Mouse (Mus musculus) hindbrain, embryonic 14.5 days (tissue): Measurements from ENCODE around the gene Pafah1b3. TPM values are rescaled to one million over a fixed set of nuclear protein-coding genes. Genes with fewer than 3 reads are reported as not detected.
"Not testable (repeated sequence)": the region's sequence is repeated elsewhere in the genome, so short reads cannot be mapped to it uniquely, and the experiment has no call there.

Experiments used
- ATAC-seq: fragments of 200-750 bp; cut with Nextera tagmentation; 2 replicates; pipeline ENCODE4 v1.8.0; 2017; ENCODE audit warnings: moderate number of reproducible peaks, mild to moderate bottlenecking, moderate TSS enrichment, moderate library complexity; ENCODE audit not compliant: low FRiP score
- DNase-seq: peaks from one replicate; pipeline ENCODE4 v3.0.0-alpha.2; 2015; ENCODE audit warnings: low spot score
- H3K27ac ChIP-seq: fragments of 300-500 bp; sonication (generic); 2 replicates; pipeline ENCODE4 v1.5.1; 2014; ENCODE audit warnings: mild to moderate bottlenecking, moderate library complexity
- H3K27me3 ChIP-seq: fragments of 300-500 bp; sonication (generic); 2 replicates; pipeline ENCODE4 v1.6.1; 2014; ENCODE audit warnings: mild to moderate bottlenecking, low read length, mixed read lengths; ENCODE audit not compliant: control insufficient read depth, insufficient read depth
- H3K36me3 ChIP-seq: fragments of 300-500 bp; sonication (generic); replicated peaks from 2 replicates; pipeline ENCODE4 v1.6.1; 2014; ENCODE audit not compliant: control insufficient read depth, insufficient read depth
- H3K4me1 ChIP-seq: fragments of 300-500 bp; sonication (generic); replicated peaks from 2 replicates; pipeline ENCODE4 v1.6.1; 2014; ENCODE audit warnings: antibody characterized with exemption, low read length, mixed read lengths; ENCODE audit not compliant: control insufficient read depth, insufficient read depth
- H3K4me2 ChIP-seq: fragments of 300-500 bp; sonication (generic); replicated peaks from 2 replicates; pipeline ENCODE4 v1.6.1; 2014; ENCODE audit warnings: mild to moderate bottlenecking, moderate library complexity
- H3K4me3 ChIP-seq: fragments of 300-500 bp; sonication (generic); replicated peaks from 2 replicates; pipeline ENCODE4 v1.5.1; 2014; ENCODE audit warnings: mild to moderate bottlenecking, low read length
- H3K9ac ChIP-seq: fragments of 300-500 bp; sonication (generic); 2 replicates; pipeline ENCODE4 v1.6.1; 2014
- H3K9me3 ChIP-seq: fragments of 300-500 bp; sonication (generic); 2 replicates; pipeline ENCODE4 v1.6.1; 2016; ENCODE audit warnings: low read length; ENCODE audit not compliant: control insufficient read depth
- WGBS: fragments of 180-500 bp; shearing (Covaris S2); extraction: QIAGEN DNeasy Blood & Tissue Kit; methylation state at CpG from one replicate; pipeline ENCODE4 v1.1.7; 2014; 5-methylcytosine and 5-hydroxymethylcytosine counted together
- polyA plus RNA-seq: library from polyadenylated mRNA; unstranded; fragments of >200 nt; fragmentation: Nextera tagmentation; extraction: Ambion mirVana; gene quantifications from 2 replicates; pipeline ENCODE4 v1.2.1, GENCODE M21; 2014

Gene Pafah1b3
- polyA plus RNA-seq = 523 and 576 TPM in 2 replicates

GRCm38 (mm10) chr7:25297454-25298325, at the start of gene Pafah1b3:
Gene Pafah1b3, minus strand, starts transcription at chr7:25297986.
- Histone ChIP-seq H3K4me1 (peaks cover 20% of the 10 kb centered on the region), H3K27me3 (no peaks in the 10 kb centered on the region), H3K4me3 (peak within 1 kb of the TSS; percentile 79), H3K4me2 (peak within 1 kb of the TSS; percentile 83), H3K9ac (peak within 1 kb of the TSS; percentile 91), H3K9me3 (no peaks in the 10 kb centered on the region), H3K36me3 (peaks cover 37% of the 10 kb centered on the region), H3K27ac (peak within 1 kb of the TSS; percentile 97)
- ATAC-seq (peak; percentile 92), DNase-seq (peak; percentile 93)
- WGBS = under 1% methylated on average over 52 of the region's 52 CpGs

- Histone ChIP-seq H3K4me1 (no peaks in the 10 kb centered on the region; the same call in 1 of the 2 replicates), H3K9me3 (no peaks in the 10 kb centered on the region)
- 0 out of 2 replicates have a peak, but pooled peaks have one; percentile 18 for ATAC-seq
These were observed 43.4 kb upstream of the Pafah1b3 start for GRCm38 (mm10) chr7:25341000-25341784.

GRCm38 (mm10) chr7:25339329-25339728, 41.5 kb upstream of the Pafah1b3 start:
- Histone ChIP-seq H3K27ac (no peak overlapping the region), H3K4me1 (no peaks in the 10 kb centered on the region; the same call in 1 of the 2 replicates), H3K4me2 (no peak overlapping the region), H3K36me3 (peaks cover 76% of the 10 kb centered on the region), H3K9me3 (no peaks in the 10 kb centered on the region), H3K27me3 (no peaks in the 10 kb centered on the region), H3K4me3 (no peak overlapping the region), H3K9ac (no peak overlapping the region)
- no peak for DNase-seq
- 91% methylated on average over 9 of the region's 9 CpGs for WGBS
- ATAC-seq = no peak

More at GRCm38 (mm10) chr7:25341000-25341784, 43.4 kb upstream of the Pafah1b3 start:
- Histone ChIP-seq H3K27me3 (no peaks in the 10 kb centered on the region), H3K36me3 (peaks cover 72% of the 10 kb centered on the region), H3K9ac (no peak overlapping the region), H3K4me2 (no peak overlapping the region), H3K27ac (no peak overlapping the region), H3K4me3 (no peak overlapping the region)
- DNase-seq = no peak
- 70% methylated on average over 20 of the region's 20 CpGs for WGBS

DNA sequence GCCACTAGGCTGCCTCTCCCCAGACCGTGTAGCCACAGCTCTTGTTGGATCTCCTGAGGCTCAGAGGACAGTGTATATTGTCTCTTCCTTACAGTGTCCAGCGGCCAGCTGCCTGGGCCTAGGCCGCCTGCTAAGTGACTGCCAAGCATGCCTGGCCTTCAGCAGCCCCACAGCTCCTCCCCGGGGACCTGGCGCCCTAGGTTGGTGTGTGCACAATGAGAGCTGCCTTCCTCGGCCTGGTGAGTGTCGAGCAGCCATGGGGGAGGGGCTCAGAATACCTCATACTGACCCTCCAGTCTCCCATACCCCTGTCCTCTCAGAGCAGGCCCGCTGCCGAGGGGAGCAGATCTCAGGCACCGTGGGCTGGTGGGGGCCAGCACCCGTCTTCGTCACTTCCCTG, 36.7 kb upstream of the Pafah1b3 start:
- Histone ChIP-seq H3K4me2 (no peak overlapping the region), H3K36me3 (peaks cover 65% of the 10 kb centered on the region), H3K4me3 (no peak overlapping the region), H3K9ac (no peak overlapping the region), H3K27me3 (no peaks in the 10 kb centered on the region), H3K9me3 (no peaks in the 10 kb centered on the region), H3K27ac (no peak overlapping the region), H3K4me1 (no peaks in the 10 kb centered on the region)
- no peak for DNase-seq
- ATAC-seq = no peak
- WGBS = 86% methylated on average over 12 of the region's 12 CpGs

- 39% methylated on average over 16 of the region's 16 CpGs for WGBS
- no peaks in the 10 kb centered on the region for H3K27me3 ChIP-seq
- H3K4me2 ChIP-seq = no peak overlapping the region
- H3K4me1 ChIP-seq = no peaks in the 10 kb centered on the region
- H3K9me3 ChIP-seq = no peaks in the 10 kb centered on the region
- DNase-seq = peak; percentile 58
- no peak for ATAC-seq
- H3K9ac ChIP-seq = no peak overlapping the region
- H3K4me3 ChIP-seq = no peak overlapping the region
- no peak overlapping the region for H3K27ac ChIP-seq
- peaks cover 62% of the 10 kb centered on the region for H3K36me3 ChIP-seq
These were observed 36.0 kb upstream of the Pafah1b3 start for GRCm38 (mm10) chr7:25333596-25334307.

- Histone ChIP-seq H3K4me2 (no peak overlapping the region), H3K4me1 (peaks cover 9% of the 10 kb centered on the region), H3K9ac (no peak overlapping the region), H3K27ac (no peak overlapping the region), H3K9me3 (no peaks in the 10 kb centered on the region), H3K4me3 (no peak overlapping the region), H3K27me3 (no peaks in the 10 kb centered on the region), H3K36me3 (peaks cover 33% of the 10 kb centered on the region)
- 94% methylated on average over 8 of the region's 8 CpGs for WGBS
- no peak for DNase-seq
- no peak for ATAC-seq
These were observed 28.4 kb upstream of the Pafah1b3 start for GRCm38 (mm10) chr7:25326233-25326632.

- not testable (repeated sequence) for H3K27me3 ChIP-seq, DNase-seq, H3K4me3 ChIP-seq, ATAC-seq, H3K4me1 ChIP-seq, H3K9ac ChIP-seq, H3K27ac ChIP-seq, H3K9me3 ChIP-seq, H3K4me2 ChIP-seq
- WGBS = 91% methylated on average over 5 of the region's 6 CpGs
- H3K36me3 ChIP-seq = peaks cover 25% of the 10 kb centered on the region
These were observed 27.6 kb upstream of the Pafah1b3 start for GRCm38 (mm10) chr7:25325431-25325830.

GRCm38 (mm10) chr7:25323219-25323618, 25.4 kb upstream of the Pafah1b3 start:
- Histone ChIP-seq H3K9ac (no peak overlapping the region), H3K27me3 (no peaks in the 10 kb centered on the region), H3K4me2 (no peak overlapping the region), H3K36me3 (peaks cover 9% of the 10 kb centered on the region), H3K4me3 (no peak overlapping the region), H3K27ac (no peak overlapping the region), H3K9me3 (no peaks in the 10 kb centered on the region), H3K4me1 (peaks cover 19% of the 10 kb centered on the region)
- ATAC-seq (no peak), DNase-seq (no peak)
- 97% methylated on average over 2 of the region's 2 CpGs for WGBS
